Mouse (Mus musculus) heart, embryonic 10.5 days (tissue): ENCODE measurements around the gene Ppp1r14a. TPM values are rescaled to one million over a fixed set of nuclear protein-coding genes. Genes with fewer than 3 reads are reported as not detected.

Experiments
- DNase-seq: peaks from one replicate; pipeline ENCODE4 v3.0.0-alpha.2; 2017; ENCODE audit warnings: low spot score
- H3K27ac ChIP-seq: fragments of 300-500 bp; sonication (generic); 2 replicates; pipeline ENCODE4 v1.5.1; 2016; ENCODE audit warnings: mild to moderate bottlenecking
- H3K27me3 ChIP-seq: fragments of 300-500 bp; sonication (generic); 2 replicates; pipeline ENCODE4 v1.6.1; 2016; ENCODE audit warnings: mild to moderate bottlenecking; ENCODE audit not compliant: poor library complexity, insufficient read depth, severe bottlenecking
- H3K36me3 ChIP-seq: fragments of 300-500 bp; sonication (generic); 2 replicates; pipeline ENCODE4 v1.6.1; 2016; ENCODE audit warnings: mild to moderate bottlenecking, moderate library complexity
- H3K4me1 ChIP-seq: fragments of 300-500 bp; sonication (generic); 2 replicates; pipeline ENCODE4 v1.6.1; 2016; ENCODE audit warnings: mild to moderate bottlenecking
- H3K4me3 ChIP-seq: fragments of 300-500 bp; sonication (generic); 2 replicates; pipeline ENCODE4 v1.5.1; 2016; ENCODE audit warnings: mild to moderate bottlenecking, moderate library complexity
- H3K9me3 ChIP-seq: fragments of 300-500 bp; sonication (generic); 2 replicates; pipeline ENCODE4 v1.6.1; 2016; ENCODE audit warnings: mild to moderate bottlenecking, moderate library complexity
- WGBS: fragments of 180-500 bp; shearing (Covaris S2); methylation state at CpG from one replicate; pipeline ENCODE4 v1.1.7; 2016; 5-methylcytosine and 5-hydroxymethylcytosine counted together
- polyA plus RNA-seq: library from polyadenylated mRNA; unstranded; fragments of >200 nt; fragmentation: Nextera tagmentation; extraction: Ambion mirVana; gene quantifications from 2 replicates; pipeline ENCODE4 v1.2.1, GENCODE M21; 2016

The Ppp1r14a gene
- polyA plus RNA-seq, 1 experiment from 2014 or later = 13.8 TPM

DNA sequence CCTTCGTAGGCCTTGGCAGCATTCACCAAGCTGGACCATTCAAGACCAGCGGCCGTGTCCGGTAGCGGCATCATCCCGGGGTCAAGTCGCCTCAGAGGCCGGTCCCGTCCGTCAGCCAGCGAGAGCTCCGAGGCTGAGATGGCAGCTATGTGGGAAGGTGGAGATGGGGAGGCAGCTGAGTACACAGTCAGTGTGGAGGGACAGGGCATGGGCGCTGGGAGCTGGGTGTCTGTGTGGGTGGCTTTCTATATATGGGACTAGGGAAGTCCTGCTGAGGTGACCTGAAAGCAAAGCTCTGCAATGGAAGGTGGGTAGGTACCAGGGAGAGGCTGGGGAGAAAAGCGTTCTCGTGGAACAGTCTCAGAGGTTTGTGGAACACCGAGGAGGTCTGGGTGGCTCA lies 39.9 kb downstream of the Ppp1r14a start:
- H3K4me1 ChIP-seq = no peaks in the 10 kb centered on the region
- no peak overlapping the region for H3K4me3 ChIP-seq
- WGBS = 92% methylated on average over 16 of the region's 16 CpGs
- H3K9me3 ChIP-seq = no peaks in the 10 kb centered on the region
- peaks cover 5% of the 10 kb centered on the region; the same call in 1 of the 2 replicates for H3K27me3 ChIP-seq
- no peak overlapping the region for H3K27ac ChIP-seq
- DNase-seq = no peak
- H3K36me3 ChIP-seq = peaks cover 26% of the 10 kb centered on the region

DNA sequence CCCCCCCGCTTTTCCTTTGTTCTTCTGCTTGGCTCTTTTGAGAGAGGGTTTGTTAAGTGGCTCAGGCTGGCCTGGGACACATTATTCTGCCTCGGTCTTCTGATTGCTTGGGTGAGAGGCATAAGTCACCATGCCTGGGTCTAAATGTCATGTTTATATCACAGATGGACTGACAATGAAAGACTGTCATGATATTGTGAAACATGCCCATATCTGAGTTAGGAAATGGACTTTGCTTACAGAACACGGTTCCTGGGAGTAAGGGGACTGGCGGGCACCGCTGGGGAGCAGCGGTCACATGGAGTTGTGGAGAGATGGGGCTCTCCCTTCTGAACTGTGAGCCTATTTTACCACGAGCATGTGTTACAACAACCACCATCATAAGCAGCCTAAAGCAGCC lies 45.0 kb downstream of the Ppp1r14a start:
- DNase-seq = no peak
- 58% methylated on average over 7 of the region's 7 CpGs for WGBS
- Histone ChIP-seq H3K4me3 (no peak overlapping the region), H3K9me3 (no peaks in the 10 kb centered on the region), H3K4me1 (peaks cover 4% of the 10 kb centered on the region; the same call in 1 of the 2 replicates), H3K27ac (no peak overlapping the region), H3K36me3 (peaks cover 12% of the 10 kb centered on the region), H3K27me3 (peaks cover 5% of the 10 kb centered on the region; the same call in 1 of the 2 replicates)

DNA sequence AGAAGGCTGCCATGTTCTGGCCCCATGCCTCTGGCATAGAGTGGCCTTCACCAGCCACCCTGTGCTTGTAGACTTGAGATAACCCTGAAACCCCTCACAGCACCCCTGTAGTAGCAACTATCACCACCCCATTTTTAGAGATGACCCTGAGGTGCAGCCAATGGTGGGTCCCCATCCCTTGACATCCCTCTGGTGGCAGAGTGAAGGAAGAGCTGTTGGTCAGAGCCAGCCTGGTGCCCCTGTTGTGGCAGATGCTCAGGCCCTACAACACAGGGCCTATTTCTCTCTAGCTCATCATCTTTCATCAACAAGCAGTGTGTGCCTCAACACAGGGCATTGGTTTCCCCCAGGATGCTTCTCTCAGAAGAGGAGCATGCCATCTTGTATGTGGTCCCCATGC lies 46.2 kb downstream of the Ppp1r14a start:
- H3K4me1 ChIP-seq = peaks cover 7% of the 10 kb centered on the region; the same call in 1 of the 2 replicates
- no peak overlapping the region for H3K4me3 ChIP-seq
- H3K27ac ChIP-seq = no peak overlapping the region
- DNase-seq = no peak
- H3K27me3 ChIP-seq = peaks cover 5% of the 10 kb centered on the region; the same call in 1 of the 2 replicates
- peaks cover 12% of the 10 kb centered on the region for H3K36me3 ChIP-seq
- H3K9me3 ChIP-seq = no peaks in the 10 kb centered on the region

DNA sequence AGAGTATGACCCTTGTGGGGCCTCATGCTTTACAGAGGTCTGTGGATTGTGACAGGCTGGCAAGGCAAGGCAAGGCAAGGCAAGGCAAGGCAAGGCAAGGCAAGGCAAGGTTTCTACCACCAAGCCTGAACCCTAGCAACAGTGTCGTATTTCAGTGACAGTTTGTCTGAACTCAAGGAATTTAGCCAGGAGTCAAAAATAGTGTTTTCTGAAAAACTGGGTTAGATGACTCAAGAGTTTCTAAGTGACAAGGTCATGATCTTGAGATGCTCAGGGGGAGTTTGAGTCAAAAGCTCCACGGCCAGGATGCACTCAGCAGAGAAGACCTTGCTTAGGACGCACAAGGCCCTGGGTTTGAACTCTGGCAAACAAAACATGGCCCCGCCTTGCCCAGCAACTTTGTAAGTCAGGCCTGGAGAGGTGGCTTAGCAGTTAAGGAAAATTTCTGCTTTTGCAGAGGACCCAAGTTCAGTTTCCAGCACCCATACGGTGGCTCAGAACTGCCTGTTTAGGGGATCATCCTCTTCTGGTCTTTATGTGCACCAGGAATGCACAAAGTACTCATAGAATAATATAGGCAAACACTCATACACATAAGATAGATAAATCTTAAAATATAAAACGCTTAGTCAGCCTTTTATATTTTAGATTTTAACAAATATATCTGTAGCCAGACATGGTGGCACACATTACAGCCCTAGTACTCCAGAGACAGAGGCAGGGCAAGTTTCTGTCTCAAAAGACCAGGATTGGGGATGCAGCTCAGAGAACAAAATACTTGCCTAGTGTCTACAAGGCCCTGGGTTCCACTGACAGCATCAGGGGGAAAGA lies 46.9 kb downstream of the Ppp1r14a start:
- Histone ChIP-seq H3K27me3 (peaks cover 4% of the 10 kb centered on the region; the same call in 1 of the 2 replicates), H3K4me1 (peaks cover 14% of the 10 kb centered on the region; the same call in 1 of the 2 replicates), H3K36me3 (peaks cover 10% of the 10 kb centered on the region), H3K4me3 (no peak overlapping the region), H3K9me3 (no peaks in the 10 kb centered on the region), H3K27ac (no peak overlapping the region)
- 70% methylated on average over 6 of the region's 6 CpGs for WGBS
- no peak for DNase-seq

DNA sequence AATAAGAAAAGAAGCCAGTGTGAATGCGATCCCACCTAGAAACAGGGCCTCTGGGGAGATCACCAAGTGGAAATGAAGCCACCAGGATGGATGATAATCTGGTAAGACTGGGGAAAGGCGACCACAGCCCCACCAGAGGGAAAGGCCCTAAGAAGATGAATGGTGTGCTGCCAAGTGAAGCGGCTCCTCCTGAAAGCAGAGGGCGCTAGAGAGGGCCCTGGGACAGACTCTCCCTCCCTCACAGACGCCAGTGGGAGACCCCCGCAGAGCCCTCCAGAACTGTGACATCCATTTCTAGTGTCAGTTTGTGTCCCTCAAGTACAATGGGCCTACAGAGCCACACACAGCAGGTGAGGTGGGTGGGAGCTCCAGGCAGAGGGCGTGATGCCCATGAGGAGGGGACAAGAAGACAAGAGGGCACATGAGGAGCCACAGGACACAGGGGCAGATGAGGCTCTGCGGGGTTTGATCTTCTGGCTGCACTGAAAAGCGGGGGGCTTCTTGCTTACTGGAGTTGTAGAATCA lies 47.7 kb downstream of the Ppp1r14a start:
- H3K9me3 ChIP-seq = no peaks in the 10 kb centered on the region
- H3K27me3 ChIP-seq = no peaks in the 10 kb centered on the region; the same call in 1 of the 2 replicates
- 66% methylated on average over 9 of the region's 9 CpGs for WGBS
- H3K4me1 ChIP-seq = peaks cover 22% of the 10 kb centered on the region
- no peak overlapping the region for H3K4me3 ChIP-seq
- peaks cover 3% of the 10 kb centered on the region for H3K36me3 ChIP-seq
- DNase-seq = no peak
- H3K27ac ChIP-seq = no peak overlapping the region

DNA sequence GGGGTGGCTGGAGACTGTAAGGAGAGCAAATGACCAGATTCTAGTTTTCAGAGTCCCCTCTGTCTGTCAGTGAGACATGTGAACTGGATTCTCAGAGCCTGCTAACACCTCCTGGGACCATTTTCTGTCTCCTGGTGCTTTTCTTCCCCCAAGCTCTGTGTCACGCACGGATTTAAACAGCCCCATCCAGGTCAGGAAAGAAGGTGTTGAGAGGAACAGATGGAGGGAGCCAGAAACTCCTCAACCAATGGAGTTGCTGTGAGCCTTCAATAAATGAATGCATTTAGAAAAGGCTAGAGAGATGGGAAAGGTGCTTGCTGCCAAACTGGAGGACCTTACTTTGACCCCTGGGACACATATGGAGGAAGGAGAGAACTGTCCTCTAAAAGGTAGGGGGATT lies 48.7 kb downstream of the Ppp1r14a start:
- Histone ChIP-seq H3K27me3 (no peaks in the 10 kb centered on the region; the same call in 1 of the 2 replicates), H3K36me3 (no peaks in the 10 kb centered on the region), H3K9me3 (no peaks in the 10 kb centered on the region), H3K4me1 (peaks cover 29% of the 10 kb centered on the region), H3K27ac (no peak overlapping the region), H3K4me3 (no peak overlapping the region)
- DNase-seq = no peak
- WGBS = 81% methylated on average over 2 of the region's 2 CpGs

DNA sequence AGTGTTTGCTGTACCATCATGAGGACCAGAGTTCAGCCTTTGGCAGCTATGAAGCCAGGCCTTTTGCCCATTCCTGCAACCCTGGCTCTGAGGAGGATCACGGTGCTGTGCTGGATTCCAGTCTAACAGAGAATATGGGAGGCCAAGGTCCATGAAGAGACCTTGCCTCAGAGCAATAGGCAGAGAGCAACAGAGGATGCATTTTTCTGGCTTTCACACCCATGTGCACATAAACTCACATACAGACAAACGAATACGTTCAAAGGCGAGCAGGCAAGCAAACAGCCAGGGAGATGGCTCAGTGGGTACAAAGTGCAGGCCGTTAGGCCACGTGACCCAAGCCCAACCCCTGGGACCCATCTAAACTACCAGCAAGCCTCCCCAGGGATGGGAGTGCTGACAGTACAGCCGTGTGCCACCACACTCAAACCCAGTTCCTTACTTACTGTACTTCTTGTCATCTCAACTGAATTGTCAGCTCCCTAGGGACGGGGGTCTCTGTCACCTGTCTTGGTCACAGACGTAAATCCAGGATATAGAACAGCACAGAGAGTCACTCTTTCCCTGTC lies 49.3 kb downstream of the Ppp1r14a start:
- Histone ChIP-seq H3K27me3 (no peaks in the 10 kb centered on the region; the same call in 1 of the 2 replicates), H3K4me3 (no peak overlapping the region), H3K27ac (no peak overlapping the region), H3K4me1 (peaks cover 29% of the 10 kb centered on the region), H3K9me3 (no peaks in the 10 kb centered on the region), H3K36me3 (no peaks in the 10 kb centered on the region)
- WGBS = 77% methylated on average over 9 of the region's 9 CpGs
- no peak for DNase-seq

DNA sequence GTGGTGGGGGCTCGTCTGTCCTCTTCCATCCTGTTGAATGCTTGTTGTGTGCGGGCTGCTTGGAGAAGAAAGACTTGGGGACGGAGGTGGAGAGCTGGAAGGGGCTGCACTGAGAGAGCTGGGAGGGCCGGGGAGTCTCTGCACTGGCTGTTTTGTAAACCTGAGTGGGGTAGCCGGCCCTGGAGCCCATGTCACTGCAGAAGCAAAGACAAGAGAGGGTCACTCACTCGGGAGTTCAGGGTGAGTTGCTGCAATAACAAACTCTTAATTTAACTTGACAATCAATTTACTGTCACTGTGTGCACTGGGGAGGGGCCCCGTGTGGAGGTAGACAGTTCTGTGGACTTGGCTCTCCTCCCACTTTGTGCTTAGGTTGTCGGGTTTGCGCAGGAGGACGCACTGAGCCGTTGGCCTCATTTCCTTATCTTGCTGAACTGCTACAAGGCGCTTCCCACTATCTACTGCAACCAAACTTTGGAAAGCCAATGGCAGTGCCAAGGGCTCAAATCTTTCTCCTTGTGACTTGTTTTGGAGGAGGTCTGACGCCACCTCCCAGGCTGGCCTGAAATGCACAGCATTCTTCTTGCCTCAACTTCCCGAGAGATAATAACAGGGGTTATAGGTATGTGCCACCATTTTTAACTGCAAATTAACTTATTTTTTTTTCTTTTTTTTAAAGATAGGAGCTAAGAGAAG lies 50.0 kb downstream of the Ppp1r14a start:
- Histone ChIP-seq H3K27me3 (no peaks in the 10 kb centered on the region; the same call in 1 of the 2 replicates), H3K9me3 (no peaks in the 10 kb centered on the region), H3K4me3 (no peak overlapping the region), H3K27ac (no peak overlapping the region), H3K4me1 (peaks cover 29% of the 10 kb centered on the region), H3K36me3 (no peaks in the 10 kb centered on the region)
- DNase-seq = no peak
- 48% methylated on average over 14 of the region's 14 CpGs for WGBS

DNA sequence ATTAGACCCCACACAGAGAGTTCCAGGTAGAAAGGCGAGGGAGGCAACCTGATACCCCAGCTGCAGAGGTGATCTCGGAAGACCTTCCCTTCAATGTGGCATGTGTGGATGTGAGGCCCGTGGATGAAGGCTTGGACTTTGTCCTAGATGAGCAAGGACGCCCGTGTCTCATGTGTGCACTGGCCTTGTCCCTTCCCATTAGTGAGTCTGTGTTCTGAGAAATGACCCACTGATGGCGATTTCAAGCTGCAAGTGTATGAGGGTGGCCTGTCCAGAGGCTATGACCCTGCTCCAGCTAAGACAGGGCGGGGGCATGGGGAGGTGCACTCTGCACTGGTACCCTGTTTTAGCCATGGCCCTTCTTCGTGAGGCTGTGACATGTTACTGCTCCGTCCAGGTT lies 51.1 kb downstream of the Ppp1r14a start:
- no peak for DNase-seq

DNA sequence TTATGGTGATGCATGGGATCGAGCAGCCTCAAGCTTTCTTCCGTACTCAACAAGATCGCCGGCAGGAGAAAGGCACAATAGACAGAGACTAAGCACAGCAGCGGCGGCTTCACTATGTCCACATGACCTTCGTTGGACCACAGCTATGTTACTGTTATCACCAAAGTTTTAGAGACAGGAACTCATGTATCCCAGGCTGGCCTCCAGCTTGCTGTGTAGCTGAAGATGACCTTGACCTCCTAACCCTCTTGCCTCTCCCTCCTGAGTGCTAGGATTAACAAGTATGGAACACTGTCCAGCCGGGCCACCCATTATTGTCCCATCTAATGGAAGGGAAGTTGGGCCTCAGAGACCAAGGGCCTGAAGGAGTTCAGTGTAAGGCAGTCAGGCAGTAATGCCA lies 51.7 kb downstream of the Ppp1r14a start:
- WGBS = 78% methylated on average over 8 of the region's 8 CpGs

More for the DNA sequence above, 51.1 kb downstream of the Ppp1r14a start:
- Histone ChIP-seq H3K27ac (no peak overlapping the region), H3K4me3 (no peak overlapping the region), H3K9me3 (no peaks in the 10 kb centered on the region), H3K27me3 (no peaks in the 10 kb centered on the region; the same call in 1 of the 2 replicates), H3K36me3 (no peaks in the 10 kb centered on the region), H3K4me1 (peaks cover 29% of the 10 kb centered on the region)
- 88% methylated on average over 9 of the region's 9 CpGs for WGBS

DNA sequence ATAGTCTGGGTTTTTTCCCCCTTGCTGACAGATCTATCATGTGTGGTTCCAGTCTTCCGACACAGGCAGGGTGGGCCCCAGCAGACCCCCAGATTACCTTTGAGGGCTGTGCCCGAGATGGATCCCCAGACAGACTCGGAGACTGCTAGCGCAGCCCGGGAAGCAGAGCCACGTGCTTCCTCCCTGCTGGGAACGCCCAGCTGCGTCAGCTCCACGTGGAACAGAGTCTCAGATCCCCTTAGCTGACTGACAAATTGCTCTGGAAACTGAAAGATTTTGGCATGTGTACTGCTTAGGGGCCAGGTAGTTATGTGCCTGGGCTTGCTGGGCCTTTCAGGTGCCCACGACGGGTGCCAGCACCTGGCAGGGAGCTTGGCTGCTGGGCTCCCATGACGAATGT lies 52.6 kb downstream of the Ppp1r14a start:
- DNase-seq = no peak
- 59% methylated on average over 12 of the region's 12 CpGs for WGBS
- H3K36me3 ChIP-seq = no peaks in the 10 kb centered on the region
- no peaks in the 10 kb centered on the region; the same call in 1 of the 2 replicates for H3K27me3 ChIP-seq
- H3K27ac ChIP-seq = 0 out of 2 replicates have a peak overlapping the region, but pooled peaks have one; percentile 1
- no peaks in the 10 kb centered on the region for H3K9me3 ChIP-seq
- H3K4me3 ChIP-seq = no peak overlapping the region
- H3K4me1 ChIP-seq = peaks cover 29% of the 10 kb centered on the region

More for the DNA sequence above, 51.7 kb downstream of the Ppp1r14a start:
- Histone ChIP-seq H3K4me1 (peaks cover 29% of the 10 kb centered on the region), H3K36me3 (no peaks in the 10 kb centered on the region), H3K27ac (no peak overlapping the region), H3K27me3 (no peaks in the 10 kb centered on the region; the same call in 1 of the 2 replicates), H3K4me3 (no peak overlapping the region), H3K9me3 (no peaks in the 10 kb centered on the region)
- no peak for DNase-seq

DNA sequence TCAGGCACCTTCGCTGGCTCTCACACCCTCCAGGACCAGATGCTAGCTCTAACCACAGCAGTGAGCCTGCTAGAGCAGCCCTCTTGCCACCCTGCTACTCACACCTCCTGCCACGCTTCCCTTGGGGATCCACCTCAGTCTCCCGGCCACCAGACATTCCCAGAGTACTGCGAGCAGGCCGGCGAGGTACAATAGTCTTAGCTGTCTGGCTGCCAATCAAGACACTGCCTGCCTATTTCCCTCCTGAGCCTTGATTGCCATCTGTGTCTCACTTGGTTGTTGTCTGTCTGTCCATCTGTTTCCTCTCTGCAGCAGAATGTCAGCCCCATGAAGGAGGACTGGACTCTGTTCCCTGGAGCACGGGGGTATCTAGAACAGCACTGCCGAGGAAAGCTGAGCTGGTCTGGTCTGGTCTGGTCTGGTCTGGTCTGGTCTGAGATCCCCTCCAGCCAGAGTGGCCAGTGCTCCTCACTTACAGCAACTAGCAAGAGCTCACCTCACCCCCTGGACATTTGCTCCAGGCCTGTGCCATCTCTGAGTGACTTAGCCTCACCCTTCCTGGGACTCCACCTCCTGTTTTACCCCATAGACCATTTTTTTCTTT lies 53.5 kb downstream of the Ppp1r14a start:
- Histone ChIP-seq H3K36me3 (no peaks in the 10 kb centered on the region), H3K27me3 (no peaks in the 10 kb centered on the region; the same call in 1 of the 2 replicates), H3K4me1 (peaks cover 29% of the 10 kb centered on the region), H3K27ac (peak overlapping the region; percentile 63; the same call in 1 of the 2 replicates), H3K9me3 (no peaks in the 10 kb centered on the region), H3K4me3 (no peak overlapping the region)
- no peak for DNase-seq
- WGBS = 49% methylated on average over 8 of the region's 8 CpGs
